Mouse (Mus musculus): ENCODE results near the gene Ksr1. TPM values are rescaled to one million over a fixed set of nuclear protein-coding genes. Genes with fewer than 3 reads are reported as not detected.
A peak's percentile ranks its signal among the peaks of the same experiment; 100 is the strongest.

Gene Ksr1
- polyA plus RNA-seq, 1 experiment from 2014 or later, result 4.6 TPM

GRCm38 (mm10) chr11:79020535-79021045 lies 125.6 kb downstream of the Ksr1 start:
- Histone ChIP-seq H3K27ac (replicated peaks) (no peak overlapping the region), H3K9ac (no peak overlapping the region), H3K4me1 (replicated peaks) (no peaks in the 10 kb centered on the region), H3K27me3 (no peaks in the 10 kb centered on the region), H3K4me3 (no peak overlapping the region), H3K4me2 (no peak overlapping the region), H3K36me3 (peaks cover 66% of the 10 kb centered on the region), H3K9me3 (no peaks in the 10 kb centered on the region)
- WGBS, result 81% methylated on average over 21 of the region's 21 CpGs
- ATAC-seq (ENCODE audit: low read depth), result no peak

- Histone ChIP-seq H3K4me2 (no peak overlapping the region), H3K36me3 (peaks cover 61% of the 10 kb centered on the region), H3K4me3 (no peak overlapping the region), H3K27ac (replicated peaks) (no peak overlapping the region), H3K27me3 (no peaks in the 10 kb centered on the region), H3K4me1 (replicated peaks) (0 out of 2 replicates have a peak, but pooled peaks cover under 1% of the 10 kb centered on the region), H3K9ac (no peak overlapping the region), H3K9me3 (no peaks in the 10 kb centered on the region)
- no peak for ATAC-seq (ENCODE audit: low read depth)
- 84% methylated on average over 17 of the region's 17 CpGs for WGBS
Observed at GRCm38 (mm10) chr11:79019839-79020534, 126.2 kb downstream of the Ksr1 start.

GRCm38 (mm10) chr11:79018954-79019704 lies 127.1 kb downstream of the Ksr1 start:
- no peak overlapping the region for H3K27ac ChIP-seq (replicated peaks)

GRCm38 (mm10) chr11:79017161-79017606 lies 129.0 kb downstream of the Ksr1 start:
- Histone ChIP-seq H3K27me3 (no peaks in the 10 kb centered on the region), H3K36me3 (peaks cover 61% of the 10 kb centered on the region), H3K9ac (no peak overlapping the region), H3K27ac (replicated peaks) (no peak overlapping the region), H3K4me3 (no peak overlapping the region), H3K9me3 (no peaks in the 10 kb centered on the region), H3K4me2 (no peak overlapping the region), H3K4me1 (replicated peaks) (peaks cover 14% of the 10 kb centered on the region)
- 70% methylated on average over 7 of the region's 7 CpGs for WGBS
- ATAC-seq (ENCODE audit: low read depth), result no peak

More at GRCm38 (mm10) chr11:79018954-79019704, 127.1 kb downstream of the Ksr1 start:
- no peaks in the 10 kb centered on the region for H3K9me3 ChIP-seq
- H3K4me2 ChIP-seq, result no peak overlapping the region
- H3K9ac ChIP-seq, result no peak overlapping the region
- H3K27me3 ChIP-seq, result no peaks in the 10 kb centered on the region
- peaks cover 9% of the 10 kb centered on the region for H3K4me1 ChIP-seq (replicated peaks)
- ATAC-seq (ENCODE audit: low read depth), result no peak
- 51% methylated on average over 11 of the region's 11 CpGs for WGBS
- no peak overlapping the region for H3K4me3 ChIP-seq
- H3K36me3 ChIP-seq, result peaks cover 61% of the 10 kb centered on the region

- Histone ChIP-seq H3K27ac (replicated peaks) (no peak overlapping the region), H3K4me1 (replicated peaks) (peaks cover 14% of the 10 kb centered on the region), H3K4me2 (no peak overlapping the region), H3K36me3 (peaks cover 55% of the 10 kb centered on the region), H3K9me3 (no peaks in the 10 kb centered on the region), H3K27me3 (no peaks in the 10 kb centered on the region), H3K9ac (no peak overlapping the region), H3K4me3 (no peak overlapping the region)
- ATAC-seq (ENCODE audit: low read depth), result no peak
- 68% methylated on average over 12 of the region's 12 CpGs for WGBS
Observed at GRCm38 (mm10) chr11:79016236-79016635, 130.0 kb downstream of the Ksr1 start.

- no peak overlapping the region for H3K27ac ChIP-seq (replicated peaks)
- H3K36me3 ChIP-seq, result peaks cover 50% of the 10 kb centered on the region
- no peaks in the 10 kb centered on the region for H3K27me3 ChIP-seq
- no peak overlapping the region for H3K4me2 ChIP-seq
- no peak for ATAC-seq (ENCODE audit: low read depth)
- H3K4me3 ChIP-seq, result no peak overlapping the region
- H3K4me1 ChIP-seq (replicated peaks), result peaks cover 14% of the 10 kb centered on the region
- WGBS, result 91% methylated on average over 24 of the region's 24 CpGs
- no peak overlapping the region for H3K9ac ChIP-seq
- H3K9me3 ChIP-seq, result no peaks in the 10 kb centered on the region
Observed at GRCm38 (mm10) chr11:79015660-79016215, 130.5 kb downstream of the Ksr1 start.

- Histone ChIP-seq H3K4me2 (no peak overlapping the region), H3K4me3 (no peak overlapping the region), H3K9me3 (no peaks in the 10 kb centered on the region), H3K9ac (no peak overlapping the region), H3K4me1 (replicated peaks) (peaks cover 14% of the 10 kb centered on the region), H3K36me3 (peaks cover 41% of the 10 kb centered on the region; the same call in 1 of the 2 replicates), H3K27ac (replicated peaks) (peak overlapping the region; percentile 28; the same call in 1 of the 2 replicates), H3K27me3 (no peaks in the 10 kb centered on the region)
- no peak for ATAC-seq (ENCODE audit: low read depth)
- WGBS, result 76% methylated on average over 15 of the region's 15 CpGs
Observed at GRCm38 (mm10) chr11:79014602-79015325, 131.4 kb downstream of the Ksr1 start.

GRCm38 (mm10) chr11:79013806-79014205 lies 132.4 kb downstream of the Ksr1 start:
- Histone ChIP-seq H3K27ac (replicated peaks) (peak overlapping the region; percentile 28; the same call in 1 of the 2 replicates), H3K36me3 (peaks cover 32% of the 10 kb centered on the region; the same call in 1 of the 2 replicates), H3K9ac (no peak overlapping the region), H3K9me3 (no peaks in the 10 kb centered on the region), H3K27me3 (no peaks in the 10 kb centered on the region), H3K4me3 (no peak overlapping the region), H3K4me1 (replicated peaks) (peaks cover 14% of the 10 kb centered on the region), H3K4me2 (no peak overlapping the region)
- no peak for ATAC-seq (ENCODE audit: low read depth)
- WGBS, result 68% methylated on average over 9 of the region's 9 CpGs

GRCm38 (mm10) chr11:79013056-79013455 lies 133.2 kb downstream of the Ksr1 start:
- no peak overlapping the region for H3K4me3 ChIP-seq
- ATAC-seq (ENCODE audit: low read depth), result no peak
- H3K27me3 ChIP-seq, result no peaks in the 10 kb centered on the region
- H3K9ac ChIP-seq, result no peak overlapping the region
- no peak overlapping the region for H3K4me2 ChIP-seq
- H3K4me1 ChIP-seq (replicated peaks), result peaks cover 14% of the 10 kb centered on the region
- peaks cover 24% of the 10 kb centered on the region; the same call in 1 of the 2 replicates for H3K36me3 ChIP-seq
- H3K27ac ChIP-seq (replicated peaks), result no peak overlapping the region
- H3K9me3 ChIP-seq, result no peaks in the 10 kb centered on the region

GRCm38 (mm10) chr11:79012529-79012928 lies 133.7 kb downstream of the Ksr1 start:
- H3K27ac ChIP-seq (replicated peaks), result no peak overlapping the region
- no peak overlapping the region for H3K4me3 ChIP-seq
- 95% methylated on average over 2 of the region's 2 CpGs for WGBS
- no peaks in the 10 kb centered on the region for H3K27me3 ChIP-seq
- H3K9ac ChIP-seq, result no peak overlapping the region
- 0 out of 2 replicates have a peak, but pooled peaks cover 19% of the 10 kb centered on the region for H3K36me3 ChIP-seq
- peaks cover 14% of the 10 kb centered on the region for H3K4me1 ChIP-seq (replicated peaks)
- no peak overlapping the region for H3K4me2 ChIP-seq
- ATAC-seq (ENCODE audit: low read depth), result no peak
- no peaks in the 10 kb centered on the region for H3K9me3 ChIP-seq

GRCm38 (mm10) chr11:79008891-79009290 lies 137.3 kb downstream of the Ksr1 start:
- 80% methylated on average over 7 of the region's 7 CpGs for WGBS
- Histone ChIP-seq H3K9ac (no peak overlapping the region), H3K9me3 (no peaks in the 10 kb centered on the region), H3K4me2 (no peak overlapping the region), H3K4me1 (replicated peaks) (peaks cover 2% of the 10 kb centered on the region), H3K27ac (replicated peaks) (no peak overlapping the region), H3K36me3 (no peaks in the 10 kb centered on the region), H3K4me3 (no peak overlapping the region), H3K27me3 (no peaks in the 10 kb centered on the region)
- ATAC-seq (ENCODE audit: low read depth), result no peak

Measured in neural tube, embryonic 13.5 days (tissue).